9 mouse cellular contexts compared by ENCODE assay signal in genomic region chr7:57538565-57538964, GRCm38 (mm10). TPM values are rescaled to one million over a fixed set of nuclear protein-coding genes. Genes with fewer than 3 reads are reported as not detected.
DNase-seq lines count a peak whose midpoint lies in the region; ATAC-seq and TF ChIP-seq lines count a peak whose summit lies in the region.
"Had no signal": no experiment of that assay in that cellular context is flagged by ENCODE, and none has a peak within 500 bp of the region (broad histone marks: within the 10 kb centered on the region; RNA-seq: fewer than 3 reads in every experiment).

No protein-coding gene starts in this region.

- no peak overlapping the region for H3K27ac ChIP-seq in kidney, postnatal 0 days

- H3K27me3 ChIP-seq in kidney, postnatal 0 days (ENCODE audit: insufficient read depth, low read length) = no peaks in the 10 kb centered on the region
- H3K27me3 ChIP-seq: megakaryocyte, embryonic 14.5 days had no signal

- ATAC-seq in kidney, postnatal 0 days (replicated peaks; ENCODE audit: low FRiP score, low read depth) = no peak
- no peak for ATAC-seq in megakaryocyte-erythroid progenitor cell, adult 5-6 weeks (replicated peaks; ENCODE audit: low FRiP score, low TSS enrichment, poor library complexity, severe bottlenecking)

- H3K4me1 ChIP-seq in kidney, postnatal 0 days (replicated peaks; ENCODE audit: insufficient read depth, low read length) = no peaks in the 10 kb centered on the region
- H3K4me1 ChIP-seq: megakaryocyte, embryonic 14.5 days had no signal

- peak; percentile 63 for TF ChIP-seq CTCF in kidney, postnatal 0 days (IDR thresholded peaks at IDR 0.05; ENCODE audit: low read depth)

- WGBS in kidney, postnatal 0 days = 25% methylated on average over 7 of the region's 7 CpGs

- DNase-seq in kidney, adult 9 months = peak; percentile 11
- DNase-seq in kidney, adult 11 months = no peak
- DNase-seq in ES-CJ7 (ENCODE audit: low read depth, low spot score) = peak; percentile 89
- peak; percentile 7 for DNase-seq in c-Kit-positive CD71-positive TER-119-positive erythroid progenitor cells, embryonic 14.5 days (ENCODE audit: low spot score)
- DNase-seq in kidney, postnatal 0 days (ENCODE audit: low spot score) = peak; percentile 37
- DNase-seq in urinary bladder, adult 18-20 months (ENCODE audit: low spot score in 2 of 2) = no peak
- DNase-seq in layer of hippocampus, adult 9-10 months (ENCODE audit: low spot score) = no peak

- H3K9me3 ChIP-seq in kidney, postnatal 0 days (replicated peaks; ENCODE audit: low read length) = no peaks in the 10 kb centered on the region
- H3K9me3 ChIP-seq: megakaryocyte, embryonic 14.5 days had no signal

- no peak overlapping the region for H3K4me2 ChIP-seq in kidney, postnatal 0 days (ENCODE audit: low read length)

- H3K9ac ChIP-seq in kidney, postnatal 0 days (ENCODE audit: low read depth, low read length) = no peak overlapping the region

- H3K4me3 ChIP-seq in kidney, postnatal 0 days (replicated peaks; ENCODE audit: low read depth, low read length) = no peak overlapping the region
- H3K4me3 ChIP-seq: megakaryocyte, embryonic 14.5 days had no signal

- H3K36me3 ChIP-seq in kidney, postnatal 0 days (ENCODE audit: insufficient read depth, low read length) = no peaks in the 10 kb centered on the region

RNA-seq across cellular contexts. Expression of gene Gabra5, which starts 28.7 kb away (rescaled TPM):
- polyA plus RNA-seq in kidney, postnatal 0 days (2015; fragmentation: Nextera tagmentation; extraction: Ambion mirVana) = 0.08 and 0.13 TPM in 2 replicates
- not detected in 2 replicates for total RNA-seq in megakaryocyte-erythroid progenitor cell, adult 5-6 weeks (2014; fragmentation: Nextera tagmentation)
- not detected in 2 replicates for total RNA-seq in megakaryocyte-erythroid progenitor cell, adult 5-6 weeks (2017)

Comparison
In these comparisons a context has a peak if more than half of its experiments do, and no peak if none do; other contexts are left out.
1. DNase-seq: peak in kidney, adult 9 months (single experiment), ES-CJ7 (single experiment), c-Kit-positive CD71-positive TER-119-positive erythroid progenitor cells, embryonic 14.5 days (single experiment) and kidney, postnatal 0 days (single experiment); none in kidney, adult 11 months (single experiment), urinary bladder, adult 18-20 months (0 of 2) and layer of hippocampus, adult 9-10 months (single experiment).